Mouse (Mus musculus): ENCODE data around the gene Tmem108.
"Not testable (repeated sequence)": the region's sequence is repeated elsewhere in the genome, so short reads cannot be mapped to it uniquely, and the experiment has no call there.

Tmem108 gene

GRCm38 (mm10) chr9:103689697-103690096 lies 71.9 kb downstream of the Tmem108 start:
- no peak for ATAC-seq (ENCODE audit: insufficient number of reproducible peaks, low FRiP score, low TSS enrichment)

DNA sequence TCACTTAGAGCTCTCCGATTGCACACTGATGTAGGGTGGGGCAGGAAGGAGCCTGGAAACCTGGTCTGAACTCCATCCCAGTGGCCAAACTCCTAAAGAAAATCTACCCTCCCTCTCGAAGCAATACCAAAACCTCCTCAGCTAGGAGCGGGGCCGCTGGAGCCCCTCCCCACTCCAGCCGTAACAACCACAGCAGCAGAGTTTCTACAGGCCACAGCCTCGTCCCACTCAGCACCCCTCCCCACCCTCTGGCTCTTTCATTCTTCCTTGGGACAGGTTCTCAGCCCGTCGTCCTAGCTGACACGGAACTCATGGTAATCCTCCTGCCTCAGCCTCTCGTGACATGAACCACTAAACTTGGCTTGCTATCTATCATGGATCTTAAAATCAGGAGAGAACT lies 72.6 kb downstream of the Tmem108 start:
- ATAC-seq (ENCODE audit: insufficient number of reproducible peaks, low FRiP score, low TSS enrichment), result no peak

DNA sequence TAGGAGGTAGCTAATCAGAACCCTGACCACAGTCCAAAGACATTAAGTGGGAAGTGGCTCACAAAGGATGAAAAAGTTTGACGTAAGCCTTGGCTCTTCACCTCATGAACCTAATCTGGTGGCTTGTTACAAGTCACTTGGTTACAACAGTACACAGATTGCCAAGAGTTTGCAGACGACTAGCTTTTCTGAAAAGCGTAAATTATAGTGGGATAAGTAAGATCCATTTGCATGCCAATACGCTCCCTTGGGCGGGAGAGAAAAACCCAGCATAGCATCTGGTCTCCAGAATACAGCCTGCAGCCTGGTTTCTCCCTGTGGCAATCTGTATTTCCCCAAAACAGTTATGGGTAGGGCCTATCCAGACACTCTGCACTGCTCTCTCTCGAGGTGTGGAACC lies 74.5 kb downstream of the Tmem108 start:
- ATAC-seq (ENCODE audit: insufficient number of reproducible peaks, low FRiP score, low TSS enrichment), result no peak

DNA sequence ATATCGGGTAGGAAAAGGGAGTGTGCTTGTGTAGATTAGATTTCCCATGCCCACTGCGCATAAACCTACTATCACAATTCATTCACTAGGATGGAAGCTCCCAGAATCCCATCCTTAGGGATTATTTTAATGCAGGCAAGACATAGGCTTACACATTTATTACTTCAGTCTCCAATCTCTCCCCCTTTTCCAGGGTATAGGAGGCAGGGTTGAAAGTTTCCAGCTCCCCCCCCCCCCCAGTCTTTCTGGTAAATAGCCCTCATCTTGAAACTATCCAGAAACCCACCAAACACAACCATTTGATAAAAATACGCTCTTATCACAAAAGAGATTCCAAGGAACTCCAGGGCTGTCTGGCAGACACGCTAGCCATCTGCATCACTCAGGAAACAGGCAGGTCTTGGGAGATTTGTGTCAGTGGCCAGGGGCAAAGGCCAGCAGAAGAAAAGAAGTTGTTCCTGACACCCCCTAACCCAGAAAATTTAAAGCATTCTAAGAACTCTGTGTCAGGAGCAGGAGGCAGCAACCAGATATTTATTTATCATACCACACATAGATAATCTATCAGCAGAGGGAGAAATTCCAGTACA lies 79.8 kb downstream of the Tmem108 start:
- ATAC-seq (ENCODE audit: insufficient number of reproducible peaks, low FRiP score, low TSS enrichment), result no peak

DNA sequence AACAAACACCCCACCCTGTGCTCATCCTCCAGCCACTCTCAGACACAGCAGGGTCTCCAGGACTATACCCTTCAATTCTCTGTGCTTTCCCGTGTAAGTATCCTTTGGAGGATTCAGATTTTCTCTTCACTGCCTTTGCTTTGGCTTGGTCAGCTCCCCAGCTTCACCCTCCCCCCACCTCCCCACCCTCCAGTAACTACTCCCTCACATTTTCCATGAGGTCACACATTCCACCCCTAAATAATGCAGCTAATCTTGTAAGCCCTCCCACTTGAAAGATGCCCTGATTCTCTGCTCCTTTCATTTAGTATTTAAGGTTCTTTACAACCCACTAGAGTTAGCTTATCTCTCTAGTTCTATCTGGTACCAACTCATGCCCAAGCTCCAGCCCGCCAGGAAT lies 82.4 kb downstream of the Tmem108 start:
- no peak for ATAC-seq (ENCODE audit: insufficient number of reproducible peaks, low FRiP score, low TSS enrichment)

DNA sequence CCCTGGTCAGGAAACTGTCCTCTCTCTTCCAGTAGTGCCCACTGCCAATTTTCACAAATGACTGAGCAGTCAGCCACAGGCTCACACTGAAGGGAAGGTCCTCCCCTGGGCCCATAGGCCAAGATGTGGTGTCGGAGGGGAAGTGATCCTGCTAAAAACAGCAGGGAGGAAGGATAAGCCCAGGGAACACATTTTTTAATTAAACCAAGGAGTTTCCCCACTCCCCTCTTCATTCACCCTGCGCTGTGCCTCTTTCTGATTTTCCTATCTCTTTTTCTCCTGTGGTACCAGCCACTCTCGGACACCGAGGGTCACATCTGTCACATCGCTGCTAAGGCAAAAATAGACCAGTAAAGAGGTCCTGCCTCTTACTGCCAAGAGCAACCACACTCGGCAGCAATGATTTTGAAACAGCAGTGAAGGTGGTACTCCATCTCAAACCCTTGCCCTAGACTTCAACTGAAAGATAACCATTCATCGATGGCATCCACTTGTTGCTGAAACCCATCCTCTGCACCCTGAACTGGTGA lies 83.0 kb downstream of the Tmem108 start:
- no peak for ATAC-seq (ENCODE audit: insufficient number of reproducible peaks, low FRiP score, low TSS enrichment)

DNA sequence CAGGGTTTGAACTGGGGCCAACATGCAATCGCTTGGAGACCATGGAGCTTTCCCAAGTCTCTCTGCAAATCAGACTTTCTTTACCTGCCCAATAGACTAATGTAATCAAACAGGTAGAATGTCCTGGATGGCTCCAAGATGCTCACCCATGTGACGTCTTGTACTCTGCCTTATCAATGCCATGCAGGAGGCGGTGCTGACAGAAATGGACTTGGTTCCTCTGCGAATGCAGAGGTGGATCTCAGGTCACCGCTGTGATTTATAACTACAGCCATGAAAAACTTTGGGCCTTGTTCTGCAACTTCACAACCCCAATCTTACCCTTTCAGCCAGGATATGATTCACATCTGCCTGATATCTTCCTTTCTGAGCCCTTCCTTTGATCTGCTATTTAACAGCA lies 83.8 kb downstream of the Tmem108 start:
- no peak for ATAC-seq (ENCODE audit: insufficient number of reproducible peaks, low FRiP score, low TSS enrichment)

DNA sequence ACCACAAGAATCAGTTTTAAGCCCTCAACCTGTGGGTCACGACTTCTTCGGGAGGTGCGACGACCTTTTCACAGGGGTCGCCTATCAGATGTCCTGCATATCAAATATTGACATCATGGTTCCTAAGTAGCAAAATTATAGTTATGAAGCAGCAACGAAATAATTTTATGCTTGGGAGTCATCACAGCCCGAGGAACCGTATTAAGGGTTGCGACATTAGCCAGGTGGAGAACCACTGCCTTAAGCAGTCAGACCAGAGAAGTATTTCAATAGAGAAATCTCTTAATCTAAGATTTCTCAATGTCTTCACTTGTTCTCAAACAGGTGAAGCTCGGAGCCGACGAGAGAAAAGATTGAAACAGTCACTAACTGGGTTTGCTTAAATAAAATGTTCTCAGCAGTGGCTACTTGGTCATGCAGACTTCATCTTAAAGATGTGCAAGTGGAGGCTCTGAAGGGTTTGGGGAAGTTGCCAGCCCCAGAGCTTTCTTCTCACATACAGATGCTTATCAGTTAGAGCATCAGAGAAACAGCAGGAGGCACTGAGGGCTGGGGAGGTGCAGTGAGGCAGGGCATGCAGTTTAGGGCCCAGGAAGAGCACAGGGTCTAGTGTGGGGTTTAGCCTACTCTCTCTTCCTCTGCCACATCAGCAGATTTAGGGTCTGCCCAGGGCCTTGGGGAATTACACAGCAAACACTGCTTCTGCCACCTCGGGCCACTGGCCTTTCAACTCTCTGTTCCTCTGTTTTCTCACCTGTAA lies 85.7 kb downstream of the Tmem108 start:
- ATAC-seq (ENCODE audit: insufficient number of reproducible peaks, low FRiP score, low TSS enrichment), result no peak

- ATAC-seq (ENCODE audit: insufficient number of reproducible peaks, low FRiP score, low TSS enrichment), result no peak
These were observed 88.8 kb downstream of the Tmem108 start for GRCm38 (mm10) chr9:103672881-103673280.

DNA sequence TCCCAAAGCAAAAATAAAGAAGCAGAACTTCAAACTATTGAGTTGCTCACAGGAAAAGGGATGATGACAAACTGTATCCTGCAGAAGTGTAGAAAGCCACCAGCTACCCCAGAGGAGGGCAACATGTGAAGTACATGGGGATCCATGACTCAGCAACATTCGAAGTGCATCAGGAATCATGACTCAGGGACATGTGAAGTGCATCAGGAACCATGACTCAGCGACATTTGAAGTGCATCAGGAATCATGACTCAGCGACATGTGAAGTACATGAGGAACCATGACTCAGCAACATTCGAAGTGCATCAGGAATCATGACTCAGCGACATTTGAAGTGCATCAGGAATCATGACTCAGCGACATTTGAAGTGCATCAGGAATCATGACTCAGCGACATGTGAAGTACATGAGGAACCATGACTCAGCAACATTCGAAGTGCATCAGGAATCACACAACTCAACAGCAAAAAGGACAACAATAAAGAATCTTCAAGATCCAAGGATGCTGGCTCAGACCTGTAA lies 91.0 kb downstream of the Tmem108 start:
- ATAC-seq (ENCODE audit: insufficient number of reproducible peaks, low FRiP score, low TSS enrichment), result not testable (repeated sequence)

GRCm38 (mm10) chr9:103668830-103669229 lies 92.8 kb downstream of the Tmem108 start:
- no peak for ATAC-seq (ENCODE audit: insufficient number of reproducible peaks, low FRiP score, low TSS enrichment)

DNA sequence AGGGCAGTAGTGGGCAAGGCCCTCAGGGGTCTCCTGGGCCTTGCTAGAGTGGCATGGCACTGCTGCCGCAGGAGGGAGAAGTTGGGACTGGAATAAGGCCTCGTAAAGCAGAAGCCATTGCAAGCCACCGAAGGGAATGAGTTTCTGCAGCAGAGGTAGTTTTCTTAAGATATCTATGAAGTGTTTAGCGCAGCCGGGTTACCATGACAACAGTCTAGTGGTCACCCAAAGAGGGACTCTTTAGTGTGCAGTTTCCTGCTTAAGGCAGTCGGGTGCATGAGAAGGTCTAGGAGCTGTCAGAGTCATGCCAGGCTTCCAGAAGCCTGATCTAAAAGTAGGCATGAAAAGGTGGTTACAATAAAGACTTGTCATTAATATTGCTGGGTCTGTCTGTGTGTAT lies 95.8 kb downstream of the Tmem108 start:
- ATAC-seq (ENCODE audit: insufficient number of reproducible peaks, low FRiP score, low TSS enrichment), result no peak

GRCm38 (mm10) chr9:103664151-103664550 lies 97.5 kb downstream of the Tmem108 start:
- ATAC-seq (ENCODE audit: insufficient number of reproducible peaks, low FRiP score, low TSS enrichment), result no peak

DNA sequence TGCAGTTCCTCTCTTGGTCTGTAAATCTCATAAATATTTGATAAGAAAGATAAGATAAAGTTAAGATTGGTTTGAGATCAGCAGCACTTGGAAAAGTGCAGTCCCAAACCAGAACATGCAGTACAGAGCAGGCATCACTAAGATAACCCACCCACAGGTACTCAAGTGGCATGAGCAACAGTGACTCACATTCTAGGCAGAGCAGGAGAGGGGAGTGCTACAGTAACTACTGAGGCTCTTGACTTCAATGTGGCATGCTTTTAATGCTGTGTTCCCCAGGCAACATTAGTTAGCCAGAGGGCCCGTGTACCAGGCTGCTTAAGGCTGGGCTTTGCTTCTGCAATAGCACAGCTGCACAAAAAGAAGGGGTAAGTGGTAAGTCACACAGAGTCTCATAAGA lies 99.8 kb downstream of the Tmem108 start:
- ATAC-seq (ENCODE audit: insufficient number of reproducible peaks, low FRiP score, low TSS enrichment), result no peak

GRCm38 (mm10) chr9:103657981-103658380 lies 103.7 kb downstream of the Tmem108 start:
- no peak for ATAC-seq (ENCODE audit: insufficient number of reproducible peaks, low FRiP score, low TSS enrichment)

DNA sequence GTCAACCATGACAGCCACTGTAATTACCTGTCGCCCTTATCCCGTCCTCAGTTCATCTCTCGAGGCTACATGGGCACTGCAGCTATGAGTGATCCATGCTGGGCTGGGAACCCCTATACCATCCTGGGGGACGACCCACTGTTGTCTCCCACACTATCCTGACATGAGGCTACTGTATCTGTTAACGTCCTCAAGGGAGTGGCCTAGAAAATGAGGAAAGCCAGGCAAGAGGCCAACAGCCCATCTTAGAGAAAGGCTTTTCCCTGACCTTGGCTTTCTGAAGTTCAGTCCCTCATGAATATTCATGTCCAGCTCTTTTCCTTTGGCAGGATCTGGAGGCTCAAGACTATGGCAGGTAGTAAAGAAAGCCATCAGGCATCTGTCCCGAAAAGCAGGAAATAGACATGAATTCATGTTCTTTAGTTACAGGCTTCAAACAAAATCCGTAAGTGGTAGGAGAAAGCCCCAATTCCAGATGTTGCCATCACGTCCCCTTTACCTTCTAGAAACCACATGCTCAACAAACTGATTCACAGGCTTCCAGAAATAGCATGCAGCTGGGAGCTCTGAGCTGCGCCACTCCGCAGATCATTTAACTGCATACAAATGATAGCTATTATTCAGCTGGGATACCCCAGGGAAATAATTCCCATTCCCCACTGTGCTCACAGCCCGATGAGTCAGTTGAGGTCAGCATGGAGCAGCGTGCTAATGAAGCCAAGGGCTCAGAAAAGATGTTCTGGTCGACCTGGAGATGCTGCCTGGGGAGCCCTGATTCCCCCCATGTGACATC lies 104.3 kb downstream of the Tmem108 start:
- ATAC-seq (ENCODE audit: insufficient number of reproducible peaks, low FRiP score, low TSS enrichment), result no peak

DNA sequence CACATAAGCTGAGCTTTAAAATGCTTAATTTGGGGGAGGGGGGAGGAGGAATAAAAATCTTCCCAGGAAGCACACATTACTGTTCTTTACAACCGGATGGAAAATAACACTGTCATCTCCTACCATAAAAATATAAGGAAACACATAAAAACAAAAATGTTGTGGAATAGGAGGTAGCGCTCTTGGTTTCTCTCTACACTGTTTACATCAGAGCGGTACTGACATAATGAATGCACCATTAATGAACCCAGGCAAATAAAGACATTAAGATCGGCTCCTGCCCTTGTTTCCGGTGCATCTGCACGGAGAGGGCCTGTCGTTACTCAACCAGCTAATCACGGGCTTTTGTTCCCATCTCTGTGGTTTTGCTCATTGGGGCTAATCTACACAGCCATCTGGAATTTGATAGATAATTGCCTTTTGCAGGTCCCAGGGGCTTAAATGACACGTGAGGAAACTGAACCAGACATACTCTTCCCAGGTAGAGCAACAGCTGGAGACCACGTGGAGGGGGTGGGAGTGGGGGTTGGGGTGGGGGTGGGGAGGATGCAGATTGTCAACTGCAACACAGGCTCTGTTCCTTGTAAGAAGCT lies 107.5 kb downstream of the Tmem108 start:
- no peak for ATAC-seq (ENCODE audit: insufficient number of reproducible peaks, low FRiP score, low TSS enrichment)

- peak; percentile 61 for ATAC-seq (ENCODE audit: insufficient number of reproducible peaks, low FRiP score, low TSS enrichment)
These were observed 109.3 kb downstream of the Tmem108 start for GRCm38 (mm10) chr9:103652127-103652882.

- ATAC-seq (ENCODE audit: insufficient number of reproducible peaks, low FRiP score, low TSS enrichment), result no peak
These were observed 115.0 kb downstream of the Tmem108 start for GRCm38 (mm10) chr9:103646605-103647004.

- ATAC-seq (ENCODE audit: insufficient number of reproducible peaks, low FRiP score, low TSS enrichment), result no peak
These were observed 115.9 kb downstream of the Tmem108 start for GRCm38 (mm10) chr9:103645724-103646123.

All from cerebellum, adult (tissue).